Mouse (Mus musculus): ENCODE results near the gene St6galnac1. TPM values are rescaled to one million over a fixed set of nuclear protein-coding genes. Genes with fewer than 3 reads are reported as not detected.
"Not testable (repeated sequence)": the region's sequence is repeated elsewhere in the genome, so short reads cannot be mapped to it uniquely, and the experiment has no call there.

Gene St6galnac1
- not detected in 2 replicates for polyA plus RNA-seq (2015; fragmentation: Nextera tagmentation; extraction: Ambion mirVana)

DNA sequence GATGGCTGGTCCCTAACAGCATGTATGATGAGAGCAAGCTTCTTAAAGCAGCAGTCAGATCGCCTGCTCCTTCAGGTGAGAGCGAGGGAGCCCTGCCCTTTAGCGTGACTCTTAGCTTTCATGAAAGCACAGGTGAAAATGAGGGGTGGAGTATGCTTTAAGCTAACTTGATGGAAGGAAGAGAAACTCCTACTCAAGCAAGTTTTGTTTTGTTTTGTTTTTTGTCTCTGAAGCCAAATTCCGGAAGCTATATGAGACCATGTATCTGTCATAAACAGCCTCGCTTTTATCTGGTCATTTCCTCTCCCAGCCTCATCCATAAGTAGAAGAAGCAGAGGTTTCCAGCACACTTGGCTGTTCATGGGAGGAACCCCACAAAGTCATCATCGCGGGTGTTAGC, at the start of gene St6galnac1:
Gene St6galnac1, minus strand, starts transcription at position 101 of the 400 bp plus-strand sequence.
- Histone ChIP-seq H3K36me3 (ENCODE audit: control insufficient read depth, insufficient read depth, low read length) (no peaks in the 10 kb centered on the region), H3K27me3 (replicated peaks; ENCODE audit: control insufficient read depth, insufficient read depth, low read length) (no peaks in the 10 kb centered on the region), H3K9me3 (ENCODE audit: control insufficient read depth, low read length) (no peaks in the 10 kb centered on the region), H3K4me1 (ENCODE audit: control insufficient read depth, insufficient read depth, low read depth, low read length) (no peaks in the 10 kb centered on the region), H3K27ac (ENCODE audit: low read depth, low read length) (no peak within 1 kb of the TSS), H3K4me3 (ENCODE audit: low read length) (no peak within 1 kb of the TSS), H3K9ac (ENCODE audit: low read depth, low read length) (no peak within 1 kb of the TSS), H3K4me2 (ENCODE audit: low read length) (no peak within 1 kb of the TSS)
- no peak for ATAC-seq
- 87% methylated on average over 7 of the region's 7 CpGs for WGBS

DNA sequence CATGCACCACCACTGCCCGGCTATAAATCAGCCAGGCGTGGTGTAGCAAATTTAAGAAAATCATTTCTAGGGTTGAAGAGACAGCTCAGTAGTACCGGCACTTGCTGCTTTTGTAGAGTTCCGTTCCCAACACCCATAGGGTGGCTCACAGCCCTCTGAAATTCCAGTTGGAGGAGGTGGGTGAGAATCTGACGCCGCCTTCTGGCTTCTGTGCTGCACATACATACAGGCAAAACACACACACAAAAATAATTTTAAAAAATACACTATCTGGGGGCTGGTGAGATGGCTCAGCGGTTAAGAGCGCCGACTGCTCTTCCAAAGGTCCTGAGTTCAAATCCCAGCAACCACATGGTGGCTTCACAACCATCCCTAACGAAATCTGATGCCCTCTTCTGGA, 48.6 kb upstream of the St6galnac1 start:
- not testable (repeated sequence) for H3K27me3 ChIP-seq (replicated peaks; ENCODE audit: control insufficient read depth, insufficient read depth, low read length); H3K9ac ChIP-seq (ENCODE audit: low read depth, low read length); H3K4me3 ChIP-seq (ENCODE audit: low read length); H3K4me2 ChIP-seq (ENCODE audit: low read length); H3K27ac ChIP-seq (ENCODE audit: low read depth, low read length); H3K9me3 ChIP-seq (ENCODE audit: control insufficient read depth, low read length); ATAC-seq; H3K36me3 ChIP-seq (ENCODE audit: control insufficient read depth, insufficient read depth, low read length)
- H3K4me1 ChIP-seq (ENCODE audit: control insufficient read depth, insufficient read depth, low read depth, low read length) = peaks cover 18% of the 10 kb centered on the region
- WGBS = 98% methylated on average over 10 of the region's 10 CpGs

- Histone ChIP-seq H3K4me2 (ENCODE audit: low read length) (no peak overlapping the region), H3K36me3 (ENCODE audit: control insufficient read depth, insufficient read depth, low read length) (no peaks in the 10 kb centered on the region), H3K4me3 (ENCODE audit: low read length) (no peak overlapping the region), H3K27me3 (replicated peaks; ENCODE audit: control insufficient read depth, insufficient read depth, low read length) (no peaks in the 10 kb centered on the region), H3K27ac (ENCODE audit: low read depth, low read length) (no peak overlapping the region), H3K4me1 (ENCODE audit: control insufficient read depth, insufficient read depth, low read depth, low read length) (peaks cover 16% of the 10 kb centered on the region), H3K9me3 (ENCODE audit: control insufficient read depth, low read length) (no peaks in the 10 kb centered on the region), H3K9ac (ENCODE audit: low read depth, low read length) (no peak overlapping the region)
- WGBS = 93% methylated on average over 2 of the region's 2 CpGs
- no peak for ATAC-seq
Measured at GRCm38 (mm10) chr11:116823255-116823654, 47.9 kb upstream of the St6galnac1 start.

- H3K4me3 ChIP-seq (ENCODE audit: low read length) = no peak overlapping the region
- H3K27me3 ChIP-seq (replicated peaks; ENCODE audit: control insufficient read depth, insufficient read depth, low read length) = no peaks in the 10 kb centered on the region
- H3K27ac ChIP-seq (ENCODE audit: low read depth, low read length) = no peak overlapping the region
- WGBS = 87% methylated on average over 10 of the region's 10 CpGs
- H3K9ac ChIP-seq (ENCODE audit: low read depth, low read length) = no peak overlapping the region
- H3K9me3 ChIP-seq (ENCODE audit: control insufficient read depth, low read length) = no peaks in the 10 kb centered on the region
- H3K36me3 ChIP-seq (ENCODE audit: control insufficient read depth, insufficient read depth, low read length) = no peaks in the 10 kb centered on the region
- no peak overlapping the region for H3K4me2 ChIP-seq (ENCODE audit: low read length)
- no peak for ATAC-seq
- peaks cover 13% of the 10 kb centered on the region for H3K4me1 ChIP-seq (ENCODE audit: control insufficient read depth, insufficient read depth, low read depth, low read length)
Measured at GRCm38 (mm10) chr11:116822626-116823025, 47.3 kb upstream of the St6galnac1 start.

DNA sequence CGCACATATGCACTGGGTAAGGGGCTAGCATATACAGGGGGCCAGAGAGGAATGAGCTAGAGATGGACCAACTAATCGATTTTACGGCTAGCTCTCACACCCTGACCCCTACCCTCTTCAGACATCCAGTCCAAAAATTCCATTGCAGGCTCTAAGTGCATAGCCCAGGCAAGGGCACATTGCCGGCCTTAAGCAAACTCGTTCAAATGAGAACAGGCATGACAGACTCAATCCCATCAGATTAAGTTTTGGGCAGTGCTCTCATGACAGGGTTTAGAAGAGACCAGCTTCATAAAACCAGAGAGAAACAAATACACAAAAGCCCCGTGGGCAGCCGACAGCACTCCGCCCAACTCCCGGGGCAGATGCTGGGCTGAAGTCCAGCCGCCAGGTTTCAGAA, 46.9 kb upstream of the St6galnac1 start:
- Histone ChIP-seq H3K4me2 (ENCODE audit: low read length) (no peak overlapping the region), H3K27ac (ENCODE audit: low read depth, low read length) (no peak overlapping the region), H3K9ac (ENCODE audit: low read depth, low read length) (no peak overlapping the region), H3K4me3 (ENCODE audit: low read length) (no peak overlapping the region), H3K36me3 (ENCODE audit: control insufficient read depth, insufficient read depth, low read length) (no peaks in the 10 kb centered on the region), H3K4me1 (ENCODE audit: control insufficient read depth, insufficient read depth, low read depth, low read length) (peaks cover 10% of the 10 kb centered on the region), H3K9me3 (ENCODE audit: control insufficient read depth, low read length) (no peaks in the 10 kb centered on the region), H3K27me3 (replicated peaks; ENCODE audit: control insufficient read depth, insufficient read depth, low read length) (no peaks in the 10 kb centered on the region)
- whole genome bisulfite sequencing = 66% methylated on average over 10 of the region's 10 CpGs
- no peak for ATAC-seq

DNA sequence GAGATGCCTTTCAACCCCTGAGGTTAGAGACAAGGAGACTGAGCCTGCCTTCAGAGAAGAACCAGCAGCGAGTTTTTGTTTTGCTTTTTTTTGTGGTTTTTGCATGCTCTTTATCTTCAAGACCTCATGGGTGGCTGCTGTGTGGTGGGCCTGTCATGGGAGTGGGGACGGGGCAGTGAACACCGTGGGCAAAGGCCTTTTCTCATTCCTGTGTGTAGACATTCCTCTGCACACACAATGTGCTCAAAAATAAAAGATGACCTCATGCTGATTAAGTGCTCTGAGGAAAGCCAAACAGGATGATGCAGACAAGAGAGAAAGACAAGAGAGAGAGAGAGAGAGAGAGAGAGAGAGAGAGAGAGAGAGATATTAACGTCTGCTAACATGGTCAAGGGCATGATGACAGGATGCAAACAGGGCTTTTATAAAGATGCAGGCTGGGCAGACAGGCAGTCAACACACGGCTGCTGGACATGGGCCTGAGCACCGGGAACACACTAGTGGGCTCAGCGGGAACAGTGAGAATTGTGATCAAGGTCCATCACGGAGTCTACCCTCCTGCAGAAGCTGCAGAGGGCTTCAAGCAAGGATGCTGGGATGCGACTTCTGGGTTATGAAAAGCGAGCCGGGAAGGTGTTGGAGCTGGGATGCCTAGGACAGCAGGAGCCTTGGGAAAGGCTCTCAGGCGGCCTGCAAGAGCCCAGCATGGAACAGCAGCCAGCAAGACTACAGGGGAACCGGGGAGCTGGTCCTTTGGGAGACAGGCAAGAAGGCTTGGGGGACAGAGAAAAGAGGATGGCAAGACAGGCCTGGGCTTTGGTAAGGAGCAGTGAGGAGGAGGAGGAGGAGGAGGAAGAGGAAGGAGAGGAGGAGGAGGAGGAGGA, 46.0 kb upstream of the St6galnac1 start:
- Histone ChIP-seq H3K9ac (ENCODE audit: low read depth, low read length) (no peak overlapping the region), H3K27me3 (replicated peaks; ENCODE audit: control insufficient read depth, insufficient read depth, low read length) (no peaks in the 10 kb centered on the region), H3K4me2 (ENCODE audit: low read length) (no peak overlapping the region), H3K27ac (ENCODE audit: low read depth, low read length) (no peak overlapping the region), H3K4me3 (ENCODE audit: low read length) (no peak overlapping the region), H3K9me3 (ENCODE audit: control insufficient read depth, low read length) (no peaks in the 10 kb centered on the region), H3K4me1 (ENCODE audit: control insufficient read depth, insufficient read depth, low read depth, low read length) (peaks cover under 1% of the 10 kb centered on the region), H3K36me3 (ENCODE audit: control insufficient read depth, insufficient read depth, low read length) (no peaks in the 10 kb centered on the region)
- 38% methylated on average over 13 of the region's 13 CpGs for WGBS
- ATAC-seq = no peak

GRCm38 (mm10) chr11:116819932-116820593, 44.8 kb upstream of the St6galnac1 start:
- Histone ChIP-seq H3K36me3 (ENCODE audit: control insufficient read depth, insufficient read depth, low read length) (no peaks in the 10 kb centered on the region), H3K4me1 (ENCODE audit: control insufficient read depth, insufficient read depth, low read depth, low read length) (peaks cover 4% of the 10 kb centered on the region), H3K9me3 (ENCODE audit: control insufficient read depth, low read length) (no peaks in the 10 kb centered on the region), H3K4me3 (ENCODE audit: low read length) (no peak overlapping the region), H3K27ac (ENCODE audit: low read depth, low read length) (no peak overlapping the region), H3K9ac (ENCODE audit: low read depth, low read length) (no peak overlapping the region), H3K27me3 (replicated peaks; ENCODE audit: control insufficient read depth, insufficient read depth, low read length) (no peaks in the 10 kb centered on the region), H3K4me2 (ENCODE audit: low read length) (no peak overlapping the region)
- ATAC-seq = no peak
- 74% methylated on average over 5 of the region's 5 CpGs for WGBS

DNA sequence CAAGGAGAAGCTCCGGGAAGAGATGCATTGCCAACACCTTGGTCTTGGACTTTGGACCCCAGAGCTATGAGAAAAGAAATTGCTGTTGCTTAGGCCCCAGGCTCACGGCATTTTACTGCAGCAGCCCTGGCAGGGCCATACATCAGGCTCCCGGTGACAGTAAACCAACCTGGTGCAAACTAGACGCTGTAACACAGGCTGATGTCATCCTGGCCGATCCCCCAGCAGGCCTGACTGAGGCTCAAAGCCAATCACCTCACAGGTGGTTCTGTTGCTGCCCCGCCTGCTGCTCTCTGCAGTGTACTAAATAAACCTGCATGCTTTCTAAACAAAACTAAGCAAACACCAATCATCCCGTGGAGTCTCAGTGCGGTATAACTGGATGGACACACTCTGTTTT, 43.4 kb upstream of the St6galnac1 start:
- Histone ChIP-seq H3K4me1 (ENCODE audit: control insufficient read depth, insufficient read depth, low read depth, low read length) (peaks cover 18% of the 10 kb centered on the region), H3K9ac (ENCODE audit: low read depth, low read length) (no peak overlapping the region)
- no peak for ATAC-seq

GRCm38 (mm10) chr11:116817567-116817966, 42.3 kb upstream of the St6galnac1 start:
- Histone ChIP-seq H3K27me3 (replicated peaks; ENCODE audit: control insufficient read depth, insufficient read depth, low read length) (no peaks in the 10 kb centered on the region), H3K4me3 (ENCODE audit: low read length) (no peak overlapping the region), H3K4me1 (ENCODE audit: control insufficient read depth, insufficient read depth, low read depth, low read length) (peaks cover 29% of the 10 kb centered on the region), H3K9me3 (ENCODE audit: control insufficient read depth, low read length) (no peaks in the 10 kb centered on the region), H3K27ac (ENCODE audit: low read depth, low read length) (no peak overlapping the region), H3K4me2 (ENCODE audit: low read length) (no peak overlapping the region), H3K9ac (ENCODE audit: low read depth, low read length) (no peak overlapping the region), H3K36me3 (ENCODE audit: control insufficient read depth, insufficient read depth, low read length) (no peaks in the 10 kb centered on the region)
- WGBS = 96% methylated on average over 5 of the region's 5 CpGs
- ATAC-seq = no peak

More for the DNA sequence above, 43.4 kb upstream of the St6galnac1 start:
- H3K4me3 ChIP-seq (ENCODE audit: low read length) = no peak overlapping the region
- no peak overlapping the region for H3K4me2 ChIP-seq (ENCODE audit: low read length)
- no peak overlapping the region for H3K27ac ChIP-seq (ENCODE audit: low read depth, low read length)
- no peaks in the 10 kb centered on the region for H3K9me3 ChIP-seq (ENCODE audit: control insufficient read depth, low read length)
- WGBS = 58% methylated on average over 8 of the region's 8 CpGs
- no peaks in the 10 kb centered on the region for H3K27me3 ChIP-seq (replicated peaks; ENCODE audit: control insufficient read depth, insufficient read depth, low read length)
- H3K36me3 ChIP-seq (ENCODE audit: control insufficient read depth, insufficient read depth, low read length) = no peaks in the 10 kb centered on the region
